Mouse (Mus musculus) liver, embryonic 16.5 days (tissue): ENCODE data around the gene Ccdc175. TPM values are rescaled to one million over a fixed set of nuclear protein-coding genes. Genes with fewer than 3 reads are reported as not detected.

Experiments
- ATAC-seq: fragments of 200-750 bp; cut with Nextera tagmentation; 2 replicates; pipeline ENCODE4 v1.8.0; 2017; ENCODE audit warnings: low read depth, mild to moderate bottlenecking, moderate number of reproducible peaks, moderate library complexity
- H3K27ac ChIP-seq: fragments of 300-500 bp; sonication (generic); 2 replicates; pipeline ENCODE4 v1.5.1; 2014; ENCODE audit warnings: mild to moderate bottlenecking, low read length
- H3K27me3 ChIP-seq: fragments of 300-500 bp; sonication (generic); 2 replicates; pipeline ENCODE4 v1.6.1; 2014; ENCODE audit warnings: low read depth, low read length, mixed read lengths; ENCODE audit not compliant: control insufficient read depth, insufficient read depth
- H3K36me3 ChIP-seq: fragments of 300-500 bp; sonication (generic); 2 replicates; pipeline ENCODE4 v1.6.1; 2014; ENCODE audit warnings: mild to moderate bottlenecking; ENCODE audit not compliant: control insufficient read depth, insufficient read depth
- H3K4me1 ChIP-seq: fragments of 300-500 bp; sonication (generic); 2 replicates; pipeline ENCODE4 v1.6.1; 2014; ENCODE audit warnings: low read depth, low read length, mixed read lengths; ENCODE audit not compliant: control insufficient read depth
- H3K4me2 ChIP-seq: fragments of 300-500 bp; sonication (generic); 2 replicates; pipeline ENCODE4 v1.6.1; 2014; ENCODE audit warnings: low read depth, low read length, mixed read lengths
- H3K4me3 ChIP-seq: fragments of 300-500 bp; sonication (generic); 2 replicates; pipeline ENCODE4 v1.5.1; 2014; ENCODE audit warnings: low read depth, mild to moderate bottlenecking, low read length
- H3K9ac ChIP-seq: fragments of 300-500 bp; sonication (generic); 2 replicates; pipeline ENCODE4 v1.6.1; 2014; ENCODE audit warnings: low read depth, low read length
- H3K9me3 ChIP-seq: fragments of 300-500 bp; sonication (generic); replicated peaks from 2 replicates; pipeline ENCODE4 v1.6.1; 2016; ENCODE audit warnings: low read length; ENCODE audit not compliant: control insufficient read depth
- WGBS: fragments of 180-500 bp; shearing (Covaris S2); extraction: QIAGEN DNeasy Blood & Tissue Kit; methylation state at CpG from one replicate; pipeline ENCODE4 v1.1.7; 2014; ENCODE audit not compliant: insufficient replicate concordance; 5-methylcytosine and 5-hydroxymethylcytosine counted together
- polyA plus RNA-seq: library from polyadenylated mRNA; unstranded; fragments of >200 nt; fragmentation: Nextera tagmentation; extraction: Ambion mirVana; gene quantifications from 2 replicates; pipeline ENCODE4 v1.2.1, GENCODE M21; 2015

Gene Ccdc175
- polyA plus RNA-seq, 1 experiment from 2014 or later = not detected

DNA sequence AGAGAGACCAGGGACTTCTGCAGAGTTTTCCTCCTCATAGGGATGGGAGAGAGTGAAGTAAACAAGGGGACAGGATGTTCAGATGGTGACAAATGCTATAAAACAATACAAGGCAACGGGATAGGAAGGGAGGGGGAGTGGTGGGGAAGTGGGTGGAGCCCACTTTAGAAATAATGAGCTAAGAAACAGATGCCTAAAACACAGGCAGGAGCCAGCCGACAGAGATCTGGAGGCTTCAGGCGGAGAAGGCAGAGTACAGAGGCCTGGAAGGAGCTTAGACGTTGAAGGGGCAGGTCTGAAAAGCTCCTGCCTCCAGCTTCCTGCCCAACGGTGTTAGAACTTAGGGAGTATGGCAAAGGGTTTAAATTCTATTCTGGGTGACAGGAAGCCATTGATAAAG, 28.7 kb upstream of the Ccdc175 start:
- no peaks in the 10 kb centered on the region for H3K27me3 ChIP-seq
- H3K27ac ChIP-seq = no peak overlapping the region
- no peak for ATAC-seq
- no peak overlapping the region for H3K9ac ChIP-seq
- no peak overlapping the region for H3K4me3 ChIP-seq
- H3K36me3 ChIP-seq = no peaks in the 10 kb centered on the region
- WGBS = 19% methylated on average over 5 of the region's 5 CpGs
- H3K4me1 ChIP-seq = no peaks in the 10 kb centered on the region
- no peak overlapping the region for H3K4me2 ChIP-seq
- no peaks in the 10 kb centered on the region for H3K9me3 ChIP-seq

DNA sequence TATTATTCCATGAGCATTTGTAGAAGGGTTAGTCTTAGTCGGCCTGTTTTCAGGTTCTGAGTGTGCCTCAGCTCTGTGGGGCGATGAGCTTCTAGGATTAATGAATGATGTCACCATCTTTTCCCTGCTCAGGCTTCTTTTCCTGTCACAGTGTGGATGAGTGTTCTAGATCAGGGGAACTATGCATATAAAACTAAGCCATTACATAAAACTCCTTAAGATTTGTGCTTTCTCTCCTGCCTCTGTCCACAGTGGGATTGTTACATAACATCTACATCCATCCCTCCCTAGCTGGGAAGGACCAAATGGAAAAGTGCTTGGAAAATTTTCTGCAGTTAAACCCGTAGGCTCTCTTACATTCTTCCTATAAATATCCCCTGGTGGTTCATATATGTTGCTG, 16.0 kb upstream of the Ccdc175 start:
- Histone ChIP-seq H3K36me3 (no peaks in the 10 kb centered on the region), H3K9me3 (no peaks in the 10 kb centered on the region), H3K9ac (no peak overlapping the region), H3K27me3 (no peaks in the 10 kb centered on the region), H3K27ac (no peak overlapping the region), H3K4me1 (no peaks in the 10 kb centered on the region), H3K4me3 (no peak overlapping the region), H3K4me2 (no peak overlapping the region)
- WGBS = 68% methylated on average over 3 of the region's 3 CpGs
- no peak for ATAC-seq

DNA sequence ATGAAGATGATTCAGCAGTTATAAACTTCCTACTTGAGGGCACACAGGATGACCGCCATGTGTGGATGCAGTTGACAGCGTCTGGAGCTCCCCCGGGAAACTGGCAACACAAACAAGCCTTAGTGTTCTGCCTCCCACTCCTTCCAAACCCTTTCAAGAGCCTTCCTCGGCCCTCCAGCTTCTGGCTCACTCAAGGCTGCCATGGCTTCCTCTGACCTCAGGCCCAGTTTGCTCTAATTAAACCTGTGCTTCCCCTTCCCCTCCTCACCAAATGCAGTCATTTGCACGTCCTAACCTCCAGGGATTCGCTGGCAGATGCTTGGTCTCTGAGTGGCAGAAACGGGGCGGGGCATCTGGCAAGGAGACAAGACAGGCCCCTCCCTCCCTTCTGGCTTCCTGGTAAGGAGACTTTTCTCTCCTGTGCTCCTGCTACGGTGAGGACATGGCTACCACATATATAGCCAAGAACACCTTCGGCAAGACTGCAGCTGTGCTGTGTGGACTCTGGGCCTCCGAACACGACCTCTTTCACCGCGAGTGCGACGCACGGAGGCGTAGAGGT, 13.2 kb upstream of the Ccdc175 start:
- no peak overlapping the region for H3K4me2 ChIP-seq
- no peaks in the 10 kb centered on the region for H3K4me1 ChIP-seq
- no peaks in the 10 kb centered on the region for H3K9me3 ChIP-seq
- H3K27me3 ChIP-seq = no peaks in the 10 kb centered on the region
- ATAC-seq = no peak
- WGBS = 54% methylated on average over 18 of the region's 18 CpGs
- H3K27ac ChIP-seq = no peak overlapping the region
- H3K4me3 ChIP-seq = no peak overlapping the region
- H3K36me3 ChIP-seq = no peaks in the 10 kb centered on the region
- H3K9ac ChIP-seq = no peak overlapping the region

DNA sequence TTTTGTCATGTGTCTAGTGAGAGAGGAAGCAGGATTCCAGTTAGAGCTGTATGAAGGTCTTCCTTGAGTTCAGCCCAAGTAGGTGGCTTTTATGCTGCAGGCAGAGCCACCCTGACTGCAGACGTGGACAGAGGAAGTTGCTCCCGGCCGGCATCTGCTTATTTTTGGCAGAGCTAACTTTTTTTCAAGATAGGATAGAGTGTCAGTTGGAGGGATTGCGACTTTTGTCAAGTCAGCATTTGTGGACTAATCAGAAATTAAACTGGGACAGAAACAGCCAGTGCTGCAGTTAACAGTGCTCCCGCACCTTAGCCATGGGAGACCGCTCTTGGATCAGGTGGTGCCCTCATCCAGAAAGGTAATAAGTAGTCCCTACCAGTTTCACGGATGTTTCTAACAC, 12.6 kb upstream of the Ccdc175 start:
- no peak for ATAC-seq
- 61% methylated on average over 7 of the region's 7 CpGs for WGBS
- H3K27ac ChIP-seq = no peak overlapping the region
- no peaks in the 10 kb centered on the region for H3K9me3 ChIP-seq
- no peak overlapping the region for H3K4me2 ChIP-seq
- H3K4me1 ChIP-seq = no peaks in the 10 kb centered on the region
- H3K27me3 ChIP-seq = no peaks in the 10 kb centered on the region
- no peak overlapping the region for H3K4me3 ChIP-seq
- no peaks in the 10 kb centered on the region for H3K36me3 ChIP-seq
- no peak overlapping the region for H3K9ac ChIP-seq

DNA sequence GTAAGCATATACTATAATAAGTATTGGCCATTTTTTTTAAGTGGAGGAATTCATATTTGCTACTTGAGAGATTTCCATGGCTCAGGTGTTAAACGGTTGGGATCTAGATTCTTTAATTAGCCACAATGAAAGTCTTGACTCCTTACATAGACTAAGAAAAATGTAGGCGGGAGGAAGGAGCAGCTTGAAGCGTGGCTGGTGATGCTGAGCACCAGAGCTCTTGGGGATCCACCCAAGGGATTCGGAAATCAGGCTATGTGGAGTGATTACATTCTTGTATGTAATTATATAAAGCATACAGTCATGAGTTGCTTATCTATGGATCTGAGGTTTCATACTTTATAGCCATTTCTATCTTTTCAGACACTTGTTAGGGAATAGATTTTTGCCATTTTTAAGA, 5.3 kb downstream of the Ccdc175 start:
- H3K27ac ChIP-seq = no peak overlapping the region
- no peak overlapping the region for H3K4me3 ChIP-seq
- no peak overlapping the region for H3K4me2 ChIP-seq
- H3K36me3 ChIP-seq = no peaks in the 10 kb centered on the region
- ATAC-seq = no peak
- H3K27me3 ChIP-seq = no peaks in the 10 kb centered on the region
- 55% methylated on average over 4 of the region's 4 CpGs for whole genome bisulfite sequencing
- H3K9ac ChIP-seq = no peak overlapping the region
- H3K4me1 ChIP-seq = no peaks in the 10 kb centered on the region
- H3K9me3 ChIP-seq = no peaks in the 10 kb centered on the region

DNA sequence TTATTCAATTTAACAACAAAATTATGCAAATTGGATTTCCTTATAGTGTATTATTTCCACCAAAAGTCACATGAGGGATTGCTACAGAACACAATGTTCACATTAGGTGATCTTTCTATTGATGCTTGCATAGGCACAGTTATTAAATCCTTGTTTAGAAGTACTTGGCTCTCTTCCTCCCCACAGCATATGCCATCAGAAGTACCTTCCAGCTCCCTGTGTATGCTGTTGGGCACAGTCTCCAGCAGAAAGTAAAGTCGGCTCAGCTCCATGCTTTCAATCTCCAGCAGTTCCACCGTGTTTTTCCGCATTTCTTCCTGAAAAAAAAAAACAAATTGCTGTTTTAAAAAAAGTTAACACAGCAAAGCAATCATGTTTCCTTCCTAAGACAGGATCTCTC, 6.5 kb downstream of the Ccdc175 start:
- Histone ChIP-seq H3K4me1 (no peaks in the 10 kb centered on the region), H3K4me3 (no peak overlapping the region), H3K9ac (no peak overlapping the region), H3K36me3 (no peaks in the 10 kb centered on the region), H3K27me3 (no peaks in the 10 kb centered on the region), H3K9me3 (no peaks in the 10 kb centered on the region), H3K4me2 (no peak overlapping the region), H3K27ac (no peak overlapping the region)
- no peak for ATAC-seq
- WGBS = 69% methylated on average over 3 of the region's 3 CpGs

DNA sequence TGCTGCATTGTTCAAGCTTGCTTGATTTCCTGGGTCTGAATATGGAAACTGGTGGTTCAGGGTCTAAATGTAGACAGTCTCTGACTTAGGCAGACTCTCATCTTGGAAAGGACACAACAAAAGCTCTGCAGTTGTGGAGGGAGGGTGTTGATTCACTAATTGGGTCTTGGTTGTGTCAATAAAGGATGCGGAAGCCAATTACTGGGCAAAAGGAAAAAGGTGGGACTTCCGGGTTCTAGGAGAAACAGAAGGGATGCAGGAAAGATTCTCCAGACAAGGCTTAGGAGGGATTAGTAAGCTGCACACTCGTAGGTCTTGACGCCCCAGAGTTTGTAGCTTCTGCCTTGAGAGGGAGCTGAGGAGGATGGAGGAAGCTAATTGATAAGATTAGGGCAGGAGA, 26.4 kb downstream of the Ccdc175 start:
- WGBS = 52% methylated on average over 4 of the region's 4 CpGs
- H3K27me3 ChIP-seq = no peaks in the 10 kb centered on the region

DNA sequence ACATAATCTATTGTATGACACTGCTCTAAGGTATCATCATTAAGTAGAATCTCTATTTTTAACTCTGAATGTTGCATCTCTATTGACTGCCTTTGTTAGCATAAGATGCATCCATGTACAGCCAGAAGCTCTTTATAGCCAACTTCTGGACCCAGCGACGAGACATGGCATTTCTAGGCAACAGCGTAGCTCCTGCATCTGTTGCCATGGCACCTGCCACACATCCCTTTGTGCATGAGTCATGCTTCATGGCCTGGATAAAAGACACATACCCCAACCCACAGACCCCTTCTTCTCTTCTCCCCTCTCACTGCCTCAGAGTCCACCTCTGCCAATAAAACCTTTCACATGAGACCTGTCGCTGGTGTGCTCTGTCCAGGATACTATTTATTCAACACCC, 34.0 kb downstream of the Ccdc175 start:
- Histone ChIP-seq H3K36me3 (no peaks in the 10 kb centered on the region), H3K4me1 (no peaks in the 10 kb centered on the region), H3K9ac (no peak overlapping the region), H3K9me3 (no peaks in the 10 kb centered on the region), H3K4me2 (no peak overlapping the region), H3K4me3 (no peak overlapping the region), H3K27me3 (no peaks in the 10 kb centered on the region), H3K27ac (no peak overlapping the region)
- WGBS = 68% methylated on average over 4 of the region's 4 CpGs
- ATAC-seq = no peak

More for the DNA sequence above, 26.4 kb downstream of the Ccdc175 start:
- H3K9ac ChIP-seq = no peak overlapping the region
- H3K36me3 ChIP-seq = no peaks in the 10 kb centered on the region
- H3K4me3 ChIP-seq = no peak overlapping the region
- H3K4me1 ChIP-seq = no peaks in the 10 kb centered on the region
- H3K27ac ChIP-seq = no peak overlapping the region
- ATAC-seq = no peak
- no peak overlapping the region for H3K4me2 ChIP-seq
- no peaks in the 10 kb centered on the region for H3K9me3 ChIP-seq

DNA sequence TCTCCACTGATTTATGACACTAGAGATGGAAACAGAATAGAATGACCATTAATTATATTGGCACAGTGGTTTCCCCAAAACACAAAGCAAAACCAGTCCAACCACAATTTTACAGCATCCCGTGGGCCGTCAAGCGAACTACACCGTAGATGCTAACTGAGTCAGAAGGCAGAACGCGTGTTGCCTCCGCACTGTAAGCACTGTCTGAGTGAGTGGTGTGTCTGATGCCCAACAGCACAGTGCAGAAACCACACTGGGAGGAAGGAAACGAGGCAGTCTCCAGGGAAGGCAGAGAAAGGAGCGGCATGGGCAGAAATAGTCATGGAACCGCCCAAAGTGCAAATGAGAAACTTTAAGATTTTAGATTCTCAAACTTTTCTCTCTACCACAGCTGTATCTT, 55.6 kb downstream of the Ccdc175 start:
- no peak for ATAC-seq
- WGBS = 67% methylated on average over 10 of the region's 10 CpGs
- Histone ChIP-seq H3K27me3 (no peaks in the 10 kb centered on the region), H3K4me1 (no peaks in the 10 kb centered on the region), H3K27ac (no peak overlapping the region), H3K9ac (no peak overlapping the region), H3K9me3 (peaks cover 2% of the 10 kb centered on the region), H3K4me2 (no peak overlapping the region), H3K4me3 (no peak overlapping the region), H3K36me3 (no peaks in the 10 kb centered on the region)
